Mouse (Mus musculus) small intestine, adult 2 months (tissue): ENCODE results near the gene AL731706.1. TPM values are rescaled to one million over a fixed set of nuclear protein-coding genes. Genes with fewer than 3 reads are reported as not detected.
"Not testable (repeated sequence)": the region's sequence is repeated elsewhere in the genome, so short reads cannot be mapped to it uniquely, and the experiment has no call there.

Experiments used
- H3K27ac ChIP-seq: fragments of 200-500 bp; 2 replicates; pipeline ENCODE4 v1.5.1; 2012; ENCODE audit warnings: low read depth, low read length, control low read depth, inconsistent platforms; ENCODE audit not compliant: insufficient read depth
- H3K27me3 ChIP-seq: fragments of 200-500 bp; 2 replicates; pipeline ENCODE4 v1.6.1; 2012; ENCODE audit warnings: mild to moderate bottlenecking, moderate library complexity, low read length, inconsistent platforms; ENCODE audit not compliant: control insufficient read depth, insufficient read depth
- H3K36me3 ChIP-seq: fragments of 200-500 bp; 2 replicates; pipeline ENCODE4 v1.6.1; 2012; ENCODE audit warnings: mild to moderate bottlenecking, low read length, control low read depth, inconsistent platforms; ENCODE audit not compliant: control insufficient read depth, insufficient read depth
- H3K4me1 ChIP-seq: fragments of 200-500 bp; 2 replicates; pipeline ENCODE4 v1.6.1; 2012; ENCODE audit warnings: low read length, inconsistent platforms, mixed read lengths; ENCODE audit not compliant: control insufficient read depth, insufficient read depth, insufficient read length
- H3K4me3 ChIP-seq: fragments of 200-500 bp; 2 replicates; pipeline ENCODE4 v1.5.1; 2012; ENCODE audit warnings: low read depth, mild to moderate bottlenecking, control low read depth, inconsistent platforms, low read length, moderate library complexity
- CTCF ChIP-seq: fragments of 200-500 bp; IDR thresholded peaks from 2 replicates; pipeline ENCODE4 v1.5.1; 2012; ENCODE audit warnings: low read depth, mild to moderate bottlenecking, control low read depth, inconsistent platforms, low read length, moderate library complexity, mixed read lengths; ENCODE audit not compliant: insufficient replicate concordance, insufficient read length; ENCODE audit errors: extremely low read depth
- POLR2A ChIP-seq: fragments of 200-500 bp; IDR thresholded peaks from 2 replicates; pipeline ENCODE4 v1.6.1; 2012; ENCODE audit warnings: low read depth, mild to moderate bottlenecking, control low read depth, inconsistent platforms, low read length, moderate library complexity
- WGBS: fragments of 180-500 bp; shearing (Covaris S2); methylation state at CpG from one replicate; pipeline ENCODE4 v1.1.7; 2018; 5-methylcytosine and 5-hydroxymethylcytosine counted together
- polyA plus RNA-seq: library from polyadenylated mRNA; depleted of rRNA; stranded (reverse); fragments of >200 nt; gene quantifications from 2 replicates; pipeline ENCODE4 v1.2.3, GENCODE M21; 2012

The AL731706.1 gene
- polyA plus RNA-seq, 1 experiment, result 5.0 TPM

GRCm38 (mm10) chr2:136891951-136892371, 772 bp upstream of the AL731706.1 start:
- peaks cover 9% of the 10 kb centered on the region; the same call in 1 of the 2 replicates for H3K4me1 ChIP-seq
- peak overlapping the region; percentile 83 for H3K4me3 ChIP-seq
- TF ChIP-seq POLR2A, result peak; percentile 39; the same call in 1 of the 2 replicates
- TF ChIP-seq CTCF, result no peak
- no peaks in the 10 kb centered on the region for H3K36me3 ChIP-seq
- peak overlapping the region; percentile 75 for H3K27ac ChIP-seq
- H3K27me3 ChIP-seq, result no peaks in the 10 kb centered on the region
- WGBS, result under 1% methylated on average over 23 of the region's 23 CpGs

DNA sequence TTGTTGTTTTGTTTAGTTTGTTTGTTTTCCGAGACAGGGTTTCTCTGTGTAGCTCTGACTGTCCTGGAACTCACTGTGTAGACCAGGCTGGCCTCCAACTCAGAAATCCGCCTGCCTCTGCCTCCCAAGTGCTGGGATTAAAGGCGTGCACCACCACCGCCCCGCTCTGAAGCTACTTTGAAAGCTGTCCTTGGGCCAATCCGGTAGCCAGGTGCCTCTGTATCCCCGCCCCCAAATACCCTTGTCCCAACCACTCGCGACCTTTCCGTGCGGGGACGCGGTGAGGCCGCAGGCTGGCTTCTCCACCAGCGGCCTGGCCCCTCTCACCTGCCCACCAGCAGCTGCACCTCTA, 497 bp downstream of the AL731706.1 start:
- H3K36me3 ChIP-seq, H3K4me1 ChIP-seq, H3K27me3 ChIP-seq: not testable (repeated sequence)
- Histone ChIP-seq H3K4me3 (peak overlapping the region; percentile 81), H3K27ac (peak overlapping the region; percentile 97)
- WGBS, result 5% methylated on average over 15 of the region's 15 CpGs

- H3K4me3 ChIP-seq, result no peak overlapping the region
- no peak for TF ChIP-seq CTCF
- no peak for TF ChIP-seq POLR2A
- 49% methylated on average over 4 of the region's 4 CpGs for WGBS
- H3K27ac ChIP-seq, result no peak overlapping the region
- H3K36me3 ChIP-seq, result peaks cover 22% of the 10 kb centered on the region
- H3K4me1 ChIP-seq, result peaks cover 6% of the 10 kb centered on the region; the same call in 1 of the 2 replicates
- no peaks in the 10 kb centered on the region for H3K27me3 ChIP-seq
Measured at GRCm38 (mm10) chr2:136886846-136887245, 4.3 kb downstream of the AL731706.1 start.

- no peak within 1 kb of the TSS for H3K27ac ChIP-seq
- peaks cover 32% of the 10 kb centered on the region for H3K36me3 ChIP-seq
- H3K27me3 ChIP-seq, result no peaks in the 10 kb centered on the region
- H3K4me3 ChIP-seq, result no peak within 1 kb of the TSS
- TF ChIP-seq POLR2A (no peak), CTCF (no peak)
- WGBS, result 97% methylated on average over 2 of the region's 2 CpGs
- H3K4me1 ChIP-seq, result peaks cover 6% of the 10 kb centered on the region; the same call in 1 of the 2 replicates
Measured at GRCm38 (mm10) chr2:136885579-136885978, 5.6 kb downstream of the AL731706.1 start, which contains the start of gene AL731706.2. TSS of gene AL731706.2 (minus strand) at chr2:136885679.

DNA sequence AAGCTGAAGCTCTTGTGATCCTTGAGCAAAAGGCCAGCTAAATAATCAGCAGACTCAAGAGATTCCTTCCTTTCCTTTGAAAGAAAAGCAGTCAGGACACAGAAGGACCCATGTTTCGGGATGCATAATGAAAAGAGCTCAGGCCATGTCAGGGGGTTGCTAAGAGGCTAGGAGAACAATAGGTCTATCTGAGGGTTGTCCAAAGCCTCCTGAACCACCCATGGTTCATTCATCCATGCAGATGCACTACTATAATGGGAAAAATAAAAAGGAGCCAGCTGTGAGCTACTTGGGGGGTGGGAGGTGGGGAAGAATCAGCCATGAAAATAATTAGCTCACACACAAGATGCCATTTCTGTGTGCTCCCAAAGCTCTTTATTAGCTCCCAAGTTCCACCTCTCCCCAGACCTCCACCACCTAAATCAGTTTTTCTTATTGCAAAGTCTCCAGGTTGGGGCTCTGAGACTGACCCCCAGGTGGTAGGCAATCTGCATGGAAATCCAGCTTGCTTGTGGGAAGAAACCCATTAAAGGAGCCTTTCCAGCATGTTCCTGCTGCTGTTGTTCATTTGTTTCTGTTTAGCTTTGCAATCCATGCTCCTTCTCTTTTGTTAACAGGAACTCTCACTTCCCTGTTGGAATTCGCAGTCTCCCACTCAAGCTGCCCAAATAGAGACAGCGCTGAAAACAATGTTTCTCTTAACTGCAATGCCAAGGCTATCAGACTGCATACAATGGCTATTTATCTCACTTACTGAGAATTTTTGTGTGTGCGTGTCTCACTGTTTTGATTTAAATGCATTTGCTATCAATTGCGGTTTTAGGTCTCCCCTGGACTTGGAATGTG, 36.4 kb downstream of the AL731706.1 start:
- no peak overlapping the region for H3K27ac ChIP-seq
- H3K36me3 ChIP-seq, result no peaks in the 10 kb centered on the region
- no peaks in the 10 kb centered on the region for H3K27me3 ChIP-seq
- H3K4me3 ChIP-seq, result no peak overlapping the region
- TF ChIP-seq CTCF, result no peak
- no peak for TF ChIP-seq POLR2A
- H3K4me1 ChIP-seq, result no peaks in the 10 kb centered on the region
- 77% methylated on average over 5 of the region's 5 CpGs for WGBS

DNA sequence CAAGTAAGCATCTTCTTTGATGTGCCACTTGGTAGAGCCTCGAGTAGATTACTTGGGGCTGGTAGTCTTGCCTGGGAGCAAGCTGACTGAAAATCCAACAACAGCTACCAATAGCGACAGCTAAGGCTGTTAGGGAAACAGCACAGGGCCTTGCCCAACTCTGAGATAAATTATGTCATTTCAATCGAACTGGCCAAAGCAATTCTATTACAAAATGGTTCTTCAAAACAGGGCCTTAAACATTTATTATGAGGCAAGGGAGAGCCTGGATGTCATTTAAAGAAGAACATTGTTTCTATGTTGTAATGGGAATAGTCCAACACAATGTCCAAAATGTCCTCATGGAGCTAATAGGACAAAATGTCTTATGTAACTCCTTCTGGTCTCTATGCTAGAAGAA, 40.8 kb downstream of the AL731706.1 start:
- Histone ChIP-seq H3K4me1 (peaks cover 8% of the 10 kb centered on the region; the same call in 1 of the 2 replicates), H3K27ac (no peak overlapping the region), H3K36me3 (no peaks in the 10 kb centered on the region), H3K4me3 (no peak overlapping the region), H3K27me3 (no peaks in the 10 kb centered on the region)
- WGBS, result 67% methylated on average over 3 of the region's 3 CpGs
- TF ChIP-seq CTCF, result no peak
- no peak for TF ChIP-seq POLR2A

- WGBS, result 15% methylated on average over 1 of the region's 1 CpGs
- H3K27me3 ChIP-seq, result no peaks in the 10 kb centered on the region
- peaks cover 10% of the 10 kb centered on the region; the same call in 1 of the 2 replicates for H3K4me1 ChIP-seq
- TF ChIP-seq CTCF, result no peak
- no peak for TF ChIP-seq POLR2A
- H3K4me3 ChIP-seq, result no peak overlapping the region
- no peaks in the 10 kb centered on the region for H3K36me3 ChIP-seq
- H3K27ac ChIP-seq, result peak overlapping the region; percentile 77
Measured at GRCm38 (mm10) chr2:136837994-136838393, 53.2 kb downstream of the AL731706.1 start.
